Mouse (Mus musculus): ENCODE results near the gene Ppp6r2.

Gene Ppp6r2

GRCm38 (mm10) chr15:89210915-89211715 lies at the start of gene Ppp6r2:
Gene Ppp6r2, plus strand, starts transcription at chr15:89211553.
- DNase-seq (ENCODE audit: low read depth): peak; percentile 80

DNA sequence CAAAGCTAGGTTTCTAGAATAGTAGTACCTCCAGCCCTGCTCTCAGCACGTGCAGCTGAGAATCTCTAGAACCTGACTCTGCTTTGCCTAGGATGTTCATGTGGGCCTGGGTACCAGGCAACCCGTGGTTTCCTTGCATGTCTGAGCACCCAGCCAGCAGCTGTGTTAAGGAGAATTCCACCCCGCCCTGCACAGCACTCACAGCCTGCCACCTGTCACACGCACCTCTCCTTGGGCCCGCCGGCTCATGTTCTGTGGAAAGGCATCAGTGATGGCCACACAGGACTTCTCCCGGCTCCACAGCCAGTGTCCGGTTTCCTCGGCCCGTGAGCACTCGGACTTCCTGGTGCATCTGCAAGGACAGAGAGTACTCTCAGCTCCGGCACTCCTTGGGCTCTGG lies 45.9 kb upstream of the Ppp6r2 start:
- DNase-seq (ENCODE audit: low read depth): no peak

DNA sequence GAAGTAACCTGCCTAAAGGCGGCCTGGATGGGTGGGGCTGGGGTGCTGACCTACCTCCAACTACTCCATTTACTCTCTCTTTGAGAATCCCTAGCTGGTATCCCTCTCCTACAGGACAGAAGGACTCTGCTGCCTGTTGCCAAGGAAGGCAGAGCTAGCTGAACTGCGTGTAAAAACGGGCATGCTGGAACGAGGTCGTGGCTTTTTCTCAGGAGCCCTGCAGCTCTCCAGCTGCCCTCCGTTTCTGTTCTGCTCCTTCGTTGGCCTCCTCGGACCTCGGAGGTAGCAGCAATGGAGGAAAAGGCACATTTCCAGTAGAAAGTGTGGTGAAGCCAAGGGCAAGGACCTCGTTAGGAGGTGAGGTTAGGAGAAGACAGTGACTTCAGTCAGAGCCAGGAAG lies 42.4 kb upstream of the Ppp6r2 start:
- no peak for DNase-seq (ENCODE audit: low read depth)

DNA sequence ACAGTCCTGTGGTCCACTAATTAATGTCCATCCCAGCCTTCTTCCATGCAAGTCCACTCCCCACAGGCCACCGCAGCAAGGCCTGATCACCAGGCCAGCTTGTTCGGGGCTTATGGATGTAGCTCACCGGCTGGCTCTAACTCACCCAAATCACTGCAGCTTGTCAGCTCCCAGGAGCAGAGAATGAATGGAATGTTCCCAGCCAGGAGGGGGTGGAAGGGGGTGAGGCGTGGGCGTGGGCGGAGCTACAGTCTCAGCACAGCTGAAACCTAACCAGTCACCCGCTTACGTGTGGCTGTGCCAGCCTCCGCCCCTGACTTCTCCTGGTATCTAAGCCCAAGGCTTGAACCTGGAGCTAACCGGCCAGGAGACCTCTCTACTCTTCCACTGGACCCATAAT lies 41.9 kb upstream of the Ppp6r2 start:
- DNase-seq (ENCODE audit: low read depth): no peak

GRCm38 (mm10) chr15:89170102-89170501 lies 41.3 kb upstream of the Ppp6r2 start:
- no peak for DNase-seq (ENCODE audit: low read depth)

GRCm38 (mm10) chr15:89171526-89172051 lies 39.8 kb upstream of the Ppp6r2 start:
- DNase-seq (ENCODE audit: low read depth): no peak

GRCm38 (mm10) chr15:89172276-89172935 lies 38.9 kb upstream of the Ppp6r2 start:
- peak; percentile 23 for DNase-seq (ENCODE audit: low read depth)

DNA sequence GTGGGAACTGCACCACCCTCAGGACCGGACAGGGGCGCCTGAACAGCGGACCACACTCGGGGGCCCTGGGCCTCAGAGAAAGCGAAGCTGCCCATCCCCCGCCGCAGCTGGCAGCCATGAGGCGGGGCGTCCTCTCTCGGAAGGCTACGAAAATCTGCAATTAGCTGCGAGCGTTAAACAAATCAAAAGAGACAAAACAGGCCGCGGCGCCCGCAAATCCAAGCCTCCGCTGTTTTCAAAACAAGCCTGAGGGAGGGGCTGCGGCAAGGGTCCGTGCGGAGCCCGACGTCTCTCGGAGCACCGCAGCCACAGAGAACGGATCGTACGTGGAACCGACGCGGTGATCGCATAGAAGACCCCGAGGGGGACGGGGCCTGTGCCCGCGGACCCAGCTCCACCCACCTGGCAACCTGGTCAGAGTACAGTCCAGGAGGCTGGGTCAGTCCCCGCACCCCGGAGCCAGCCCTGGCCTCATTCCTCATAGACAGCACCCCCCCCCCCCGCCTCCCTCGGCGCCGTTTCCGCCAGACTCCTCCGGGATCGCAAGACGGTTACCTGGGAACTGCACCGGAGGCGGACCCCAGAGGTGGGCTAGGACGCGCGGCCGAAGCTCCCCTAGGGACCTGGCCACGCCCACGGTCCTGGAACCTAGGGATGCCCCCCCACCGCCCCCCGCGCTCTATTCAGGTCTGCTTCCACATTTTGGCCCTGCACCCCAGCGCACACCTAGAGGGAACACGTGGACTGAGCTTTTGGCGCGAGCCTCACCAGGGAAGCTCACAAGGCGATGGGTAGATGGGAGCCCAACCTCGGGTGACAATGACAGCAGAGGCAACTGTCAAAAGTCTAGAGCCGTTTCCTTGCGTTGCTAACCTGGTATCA lies 38.1 kb upstream of the Ppp6r2 start:
- DNase-seq (ENCODE audit: low read depth): peak; percentile 46

DNA sequence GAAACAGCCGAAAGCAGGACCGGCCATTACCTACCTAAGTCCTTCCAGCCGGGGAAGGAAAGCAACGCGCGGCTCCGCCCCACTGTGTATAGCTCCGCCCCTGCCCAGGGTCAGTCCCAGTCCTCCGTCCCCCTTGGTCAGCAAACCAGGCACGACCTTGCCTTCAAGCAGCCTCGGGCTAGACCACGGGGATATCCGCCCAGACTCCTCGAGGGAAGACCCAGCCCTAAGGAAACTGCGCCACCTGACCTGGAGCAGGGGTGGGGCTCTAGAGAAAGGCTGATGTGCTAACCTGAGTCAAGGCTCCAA lies 37.5 kb upstream of the Ppp6r2 start:
- DNase-seq (ENCODE audit: low read depth): no peak

- no peak for DNase-seq (ENCODE audit: low read depth)
Measured at GRCm38 (mm10) chr15:89174889-89175339, 36.4 kb upstream of the Ppp6r2 start.

DNA sequence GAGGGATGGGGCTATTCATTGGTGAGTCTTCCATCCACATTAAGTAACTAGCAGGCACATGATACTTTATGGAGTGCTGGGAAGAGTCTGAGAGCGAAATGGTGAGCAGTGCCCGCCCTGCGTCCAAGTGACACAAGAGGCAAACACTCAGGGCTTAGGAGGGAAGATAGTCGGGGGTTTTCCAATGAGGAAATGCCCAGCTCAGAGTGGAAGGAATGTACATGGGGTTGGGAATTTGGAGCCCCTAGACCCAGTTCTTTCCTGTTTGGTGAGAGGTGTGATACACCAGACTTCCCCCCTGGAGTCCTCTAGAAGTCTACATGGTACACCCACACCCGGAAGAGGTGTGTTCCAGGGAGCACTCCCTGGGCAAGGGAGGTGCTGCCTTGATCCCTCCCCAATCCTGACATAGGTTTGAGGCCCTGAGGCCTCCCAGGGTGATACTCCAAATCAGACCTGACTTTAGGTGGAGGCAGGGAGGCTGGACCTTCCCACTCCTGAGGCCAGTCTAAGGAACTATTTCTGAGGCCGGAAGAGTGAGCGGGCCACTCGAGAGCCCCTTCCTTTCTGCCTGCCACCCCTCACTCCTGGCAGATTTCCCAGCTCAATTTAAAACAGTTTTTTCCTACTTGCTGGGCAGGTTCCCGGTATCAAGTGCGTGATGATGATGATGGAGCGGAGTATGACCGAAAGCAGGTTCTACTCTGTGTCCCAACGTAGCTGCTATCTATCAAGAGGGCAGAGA lies 35.8 kb upstream of the Ppp6r2 start:
- DNase-seq (ENCODE audit: low read depth): no peak

DNA sequence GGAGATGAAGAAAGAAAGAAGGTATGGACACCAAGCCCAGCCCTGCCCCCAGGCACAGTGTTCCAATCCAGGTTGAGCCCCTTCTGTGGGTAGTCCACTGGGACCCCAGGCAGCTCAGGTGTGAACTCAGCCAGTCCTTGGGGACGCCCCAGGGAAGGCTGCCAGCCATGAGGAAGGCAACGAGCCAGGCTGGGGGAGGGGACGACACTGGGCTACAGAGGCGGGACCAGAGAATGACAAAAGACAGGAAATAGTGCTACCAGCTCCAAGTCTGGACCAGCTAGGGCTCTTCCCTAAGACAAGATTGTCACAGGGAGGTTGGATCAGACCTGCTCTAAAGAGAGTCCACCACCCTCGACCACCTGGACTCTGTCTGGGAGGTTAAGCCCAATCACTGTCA lies 34.2 kb upstream of the Ppp6r2 start:
- DNase-seq (ENCODE audit: low read depth): no peak

DNA sequence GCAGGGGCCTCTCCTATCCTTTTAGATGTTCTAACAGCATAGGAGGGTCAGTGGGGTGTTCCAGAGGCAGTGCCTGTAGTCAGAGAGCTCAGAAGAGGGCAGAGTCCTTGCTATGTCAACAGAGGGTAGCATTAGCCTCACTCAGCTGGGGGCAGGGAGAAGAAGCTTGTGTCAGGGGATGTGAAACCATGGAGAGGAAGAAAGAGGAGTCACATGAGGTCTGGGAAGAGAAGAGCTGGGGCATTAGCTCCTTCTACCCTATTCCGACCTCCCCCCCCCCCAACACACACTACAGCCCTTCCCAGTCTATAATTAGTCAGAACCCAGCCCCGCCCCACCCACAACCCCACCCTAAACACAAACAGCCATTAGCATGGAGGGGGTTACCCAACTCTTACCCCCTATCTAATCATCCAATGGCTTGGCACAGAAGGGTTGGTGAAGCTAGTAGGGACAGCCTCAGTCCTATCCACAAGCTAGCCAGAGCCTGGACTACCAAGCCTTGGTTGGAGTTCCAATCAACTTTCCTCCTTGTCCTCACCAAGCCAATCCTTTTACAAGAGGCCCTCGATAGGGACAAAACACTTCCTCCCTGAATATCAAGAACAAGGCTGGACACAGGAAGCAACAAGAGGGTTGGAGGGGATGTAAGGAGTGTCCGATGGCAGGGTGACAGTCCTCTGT lies 33.6 kb upstream of the Ppp6r2 start:
- no peak for DNase-seq (ENCODE audit: low read depth)

- DNase-seq (ENCODE audit: low read depth): no peak
Measured at GRCm38 (mm10) chr15:89178260-89178860, 33.0 kb upstream of the Ppp6r2 start.

DNA sequence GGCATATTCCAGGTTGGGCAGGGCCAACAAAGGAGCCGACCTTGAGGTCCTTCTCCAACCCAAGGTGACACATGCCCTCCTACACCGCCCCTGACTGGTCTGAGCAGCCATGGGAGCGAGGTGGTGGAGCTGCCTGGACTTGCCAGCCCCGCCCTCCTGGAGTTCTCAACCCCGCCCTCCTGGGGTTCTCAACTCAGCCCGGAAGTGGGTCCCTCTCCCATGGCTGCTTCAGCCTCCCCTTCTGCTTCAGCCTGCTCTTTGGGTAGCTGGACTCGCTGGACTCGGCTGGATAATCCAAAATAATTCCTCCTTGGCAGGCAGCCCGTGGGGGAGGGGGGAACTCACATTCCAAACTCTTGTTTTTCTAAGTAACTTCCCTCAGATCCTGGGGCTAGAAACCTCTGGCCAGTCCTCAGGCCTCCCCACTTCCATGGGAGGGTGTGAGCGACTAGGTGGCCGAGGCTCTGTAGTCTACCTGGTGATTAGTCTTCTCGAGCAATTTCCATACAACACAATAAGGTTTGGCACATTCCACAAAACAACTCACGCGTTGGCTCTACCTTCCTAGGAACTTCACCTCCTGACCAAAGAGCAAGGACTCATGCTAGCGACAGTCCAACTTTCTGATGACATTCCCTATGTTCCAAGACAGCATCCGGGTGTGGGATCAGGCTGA lies 32.3 kb upstream of the Ppp6r2 start:
- DNase-seq (ENCODE audit: low read depth): no peak

DNA sequence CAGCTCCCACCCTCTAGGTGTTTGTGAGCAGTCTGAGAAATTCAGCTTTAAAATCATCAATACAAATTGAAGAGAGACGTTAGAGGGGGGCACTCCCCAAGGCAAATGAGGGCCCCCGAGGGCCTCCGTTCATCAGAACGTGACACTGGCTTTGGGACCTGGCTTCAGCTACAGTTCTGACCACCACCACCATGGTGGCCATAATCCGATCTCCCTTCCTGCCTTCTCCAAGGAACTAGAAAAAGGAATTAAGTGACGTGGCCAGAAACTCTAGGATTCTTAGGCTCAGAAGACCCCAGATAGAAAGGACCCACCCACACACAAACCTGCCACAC lies 31.8 kb upstream of the Ppp6r2 start:
- no peak for DNase-seq (ENCODE audit: low read depth)

DNA sequence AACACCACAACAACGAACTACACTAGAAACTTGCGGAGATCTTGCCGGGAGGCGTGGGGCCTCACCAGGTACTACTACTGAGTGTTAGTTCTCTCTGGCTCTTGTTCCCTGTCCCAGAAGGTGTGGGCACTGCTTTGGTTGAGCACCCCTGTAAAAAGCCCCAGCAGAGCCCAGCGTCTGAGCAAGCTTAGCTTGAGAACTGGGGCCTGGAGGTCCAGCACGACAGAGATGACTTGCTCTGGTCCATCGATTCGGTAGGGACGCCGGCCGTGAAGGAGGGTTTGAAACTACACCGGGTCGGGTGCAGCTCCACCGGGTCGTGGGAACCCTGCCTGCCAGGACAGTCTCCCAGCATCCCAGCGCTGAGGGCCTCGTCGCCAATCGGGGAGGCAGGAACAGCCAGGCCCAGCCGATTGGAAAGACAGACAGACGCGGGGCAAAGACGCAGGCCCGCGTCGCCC lies 31.2 kb upstream of the Ppp6r2 start:
- DNase-seq (ENCODE audit: low read depth): no peak

- no peak for DNase-seq (ENCODE audit: low read depth)
Measured at GRCm38 (mm10) chr15:89180571-89181229, 30.7 kb upstream of the Ppp6r2 start, which contains the start of gene Plxnb2. Gene Plxnb2, minus strand, starts transcription at chr15:89180788.

DNA sequence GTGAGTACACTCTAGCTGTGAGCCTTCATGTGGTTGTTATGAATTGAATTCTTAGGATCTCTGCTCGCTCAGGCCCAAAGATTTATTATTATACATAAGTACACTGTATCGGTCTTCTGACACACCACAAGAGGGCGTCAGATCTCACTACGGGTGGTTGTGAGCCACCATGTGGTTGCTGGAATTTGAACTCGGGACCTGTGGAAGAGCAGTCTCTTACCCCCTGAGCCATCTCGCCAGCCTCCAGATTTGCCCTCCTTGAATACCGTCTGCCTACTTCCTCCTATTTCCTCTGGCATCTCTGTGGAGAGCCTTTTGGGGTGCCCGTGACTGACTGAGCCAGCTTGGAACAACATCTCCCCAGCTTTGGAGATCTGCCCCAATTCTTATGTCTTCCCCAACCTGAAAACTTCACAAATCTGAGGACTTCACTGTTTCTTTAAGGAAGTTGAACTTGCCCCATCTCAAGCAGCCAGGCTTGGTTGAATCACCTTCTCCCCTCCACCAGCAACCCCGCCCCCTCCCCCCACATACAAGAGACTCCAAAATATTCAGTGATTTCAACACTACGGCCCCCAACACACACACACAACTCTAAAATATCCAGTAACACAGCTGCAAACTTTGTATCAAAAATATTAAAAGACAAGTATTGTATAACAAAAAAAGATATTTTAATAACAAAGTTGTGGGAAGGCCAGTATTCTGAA lies 29.6 kb upstream of the Ppp6r2 start:
- DNase-seq (ENCODE audit: low read depth): no peak

Data from naive thymus-derived CD4-positive, alpha-beta T cell, adult 2 months (primary cell).